Mouse (Mus musculus): ENCODE measurements around the gene Slc2a13.

- no peak for TF ChIP-seq CTCF (IDR thresholded peaks at IDR 0.05; ENCODE audit: borderline replicate concordance, extremely low read depth, insufficient read depth, insufficient read length)
- no peak for TF ChIP-seq POLR2A (IDR thresholded peaks at IDR 0.05; ENCODE audit: borderline replicate concordance, extremely low read depth, insufficient read depth, insufficient read length, poor library complexity, severe bottlenecking)
Measured at GRCm38 (mm10) chr15:91283418-91283817, 289.6 kb downstream of the Slc2a13 start.

Data from brain, embryonic 14.5 days (tissue).